Mouse (Mus musculus) frontal cortex, postnatal 25 days (tissue): ENCODE data around the gene Abcc12.

Source experiments
- DNase-seq, 2 experiments: peaks; one replicate each; pipeline ENCODE4 v3.0.0; 2022; ENCODE audit warnings: low spot score in 2 of 2

Gene Abcc12

DNA sequence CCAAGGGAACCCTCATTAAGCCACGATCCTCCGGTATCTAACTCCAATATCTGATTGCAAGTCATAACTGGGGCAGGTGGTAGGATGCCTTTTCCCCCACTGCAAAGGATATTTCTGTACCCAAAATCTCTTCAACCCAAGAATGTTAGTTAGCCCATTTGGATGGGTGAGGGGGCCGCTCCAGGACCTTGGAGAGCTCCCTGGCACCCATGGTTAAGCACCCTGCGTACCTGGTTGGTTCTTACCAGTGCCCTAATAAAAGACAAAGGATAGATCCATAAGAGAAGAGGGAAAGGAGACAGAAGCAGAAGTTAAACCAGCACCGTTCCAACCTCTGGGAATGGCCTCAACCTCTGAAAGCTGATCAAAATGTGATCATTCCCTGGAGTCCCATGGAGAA, 67.6 kb downstream of the Abcc12 start:
- DNase-seq: no peak

DNA sequence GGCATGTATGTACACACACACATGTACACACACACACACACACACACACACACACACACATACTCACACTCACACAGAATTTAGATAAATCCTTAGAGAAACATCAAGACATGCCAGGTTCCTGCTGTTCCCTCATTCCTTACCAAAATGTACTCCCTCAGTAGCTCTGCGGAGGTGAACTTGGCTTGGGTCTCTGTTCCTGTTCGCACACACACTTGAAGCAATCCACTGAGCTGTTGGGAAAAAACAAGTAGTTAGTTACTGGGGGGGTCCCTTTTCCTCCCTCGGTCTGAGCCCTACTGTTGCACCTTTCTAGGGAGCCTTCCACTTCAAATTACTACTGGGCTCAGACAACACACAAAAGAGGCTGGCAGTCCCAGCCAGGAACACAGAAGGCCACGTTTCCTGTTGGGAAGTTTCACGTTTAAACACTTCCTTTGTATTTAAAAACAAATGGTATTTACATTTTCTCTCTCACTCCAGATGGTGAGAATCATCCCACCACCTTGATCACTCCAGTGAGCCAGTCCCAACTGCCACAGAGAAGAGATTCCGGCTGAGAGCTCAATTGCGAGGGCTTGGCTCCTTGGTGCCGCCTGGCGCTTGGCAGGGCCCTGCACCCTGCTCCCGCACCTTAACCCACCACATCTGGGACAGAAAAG, 68.2 kb downstream of the Abcc12 start:
- no peak for DNase-seq

DNA sequence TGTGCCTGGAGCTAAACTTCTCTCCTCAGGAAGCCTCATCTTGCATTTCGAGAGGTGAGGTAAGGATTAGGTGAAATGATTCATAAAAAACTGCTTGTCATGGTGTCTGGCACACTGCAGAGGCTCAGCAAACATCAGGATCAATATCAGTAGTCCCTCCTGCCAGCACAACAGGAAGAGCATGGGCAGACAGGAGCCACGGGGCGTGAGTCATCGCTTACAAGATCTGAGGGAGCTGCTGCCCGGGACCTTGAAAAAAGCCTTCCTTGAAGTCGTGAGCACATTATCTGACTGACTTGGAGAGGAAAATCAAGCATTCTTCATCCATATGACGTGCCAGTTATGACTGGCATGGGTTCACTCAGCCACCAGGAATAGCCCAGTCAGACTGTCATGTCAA, 79.1 kb downstream of the Abcc12 start:
- no peak for DNase-seq

DNA sequence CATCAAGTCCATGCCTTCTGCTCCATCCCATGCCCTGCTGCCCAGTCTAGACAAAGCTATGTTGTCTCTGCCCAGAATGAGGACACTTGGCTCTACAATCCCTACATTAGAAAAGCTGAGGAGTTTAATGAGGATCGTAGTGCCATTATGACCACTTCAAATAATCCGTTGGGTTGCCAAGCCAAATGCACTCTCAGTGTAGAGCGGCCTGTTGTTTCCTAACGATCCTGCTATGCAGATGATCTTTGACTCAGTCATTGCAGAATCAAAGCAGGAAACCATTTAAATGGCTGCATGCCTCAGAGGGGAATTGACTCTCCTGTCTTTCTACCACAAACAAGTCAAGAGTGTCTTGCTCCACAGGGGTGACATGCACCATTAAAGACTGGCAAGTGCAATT, 85.4 kb downstream of the Abcc12 start:
- DNase-seq: no peak

DNA sequence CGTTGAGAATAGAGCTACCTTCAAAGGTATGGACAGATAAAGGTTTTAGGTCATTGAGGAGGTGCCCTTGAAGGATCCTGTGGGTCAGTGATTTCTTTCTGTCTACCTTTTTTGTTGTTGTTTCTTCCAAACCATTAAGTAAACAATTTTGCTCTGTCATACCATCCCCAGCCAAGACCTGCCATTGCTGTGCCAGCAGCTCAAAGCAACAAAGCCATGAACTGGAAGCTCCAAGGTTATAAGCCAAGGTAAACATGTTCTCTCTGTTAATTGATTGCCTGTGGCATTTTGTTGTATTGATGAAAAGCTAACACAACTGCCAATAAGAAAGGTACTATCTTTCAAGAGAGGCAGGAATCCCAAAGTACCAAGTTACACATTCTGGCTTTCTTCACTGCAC, 86.6 kb downstream of the Abcc12 start:
- no peak for DNase-seq

DNA sequence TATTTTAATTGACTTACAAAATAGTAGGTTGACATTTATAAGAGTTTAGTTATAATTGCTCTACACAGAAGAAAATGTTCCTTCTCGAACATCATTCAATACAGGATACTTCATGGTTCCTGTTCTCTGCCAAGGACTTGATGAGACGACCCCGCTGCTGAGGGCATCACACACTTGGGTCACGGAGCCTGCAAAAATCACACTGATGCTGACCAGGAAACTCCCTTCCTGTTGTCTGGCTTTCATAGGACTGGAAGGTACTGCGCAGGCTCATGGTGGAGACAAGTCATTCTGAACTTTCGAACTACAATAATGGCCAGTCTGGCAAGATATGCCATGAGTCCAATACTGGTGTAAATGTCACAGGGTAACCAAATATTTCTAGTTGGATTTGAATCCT, 95.1 kb downstream of the Abcc12 start:
- no peak for DNase-seq

DNA sequence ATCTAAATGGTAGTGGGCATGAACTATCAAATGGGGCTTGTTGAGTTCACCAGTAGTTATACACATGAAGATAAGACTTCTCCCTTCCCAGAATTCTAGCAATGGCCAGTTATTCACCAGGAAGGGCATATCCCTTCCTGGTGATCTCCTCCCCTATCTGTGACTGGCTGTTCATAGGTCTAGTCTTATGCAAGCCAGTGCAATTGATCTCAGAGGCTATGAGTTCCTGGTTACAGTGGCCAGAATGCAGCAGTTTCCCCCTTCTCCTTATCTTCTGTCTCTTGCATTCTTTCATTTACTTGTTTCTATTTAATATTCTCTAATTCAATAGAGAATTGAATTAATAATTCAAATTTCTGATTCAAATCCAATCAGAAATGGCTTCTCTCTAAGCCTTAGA, 96.2 kb downstream of the Abcc12 start:
- no peak for DNase-seq

DNA sequence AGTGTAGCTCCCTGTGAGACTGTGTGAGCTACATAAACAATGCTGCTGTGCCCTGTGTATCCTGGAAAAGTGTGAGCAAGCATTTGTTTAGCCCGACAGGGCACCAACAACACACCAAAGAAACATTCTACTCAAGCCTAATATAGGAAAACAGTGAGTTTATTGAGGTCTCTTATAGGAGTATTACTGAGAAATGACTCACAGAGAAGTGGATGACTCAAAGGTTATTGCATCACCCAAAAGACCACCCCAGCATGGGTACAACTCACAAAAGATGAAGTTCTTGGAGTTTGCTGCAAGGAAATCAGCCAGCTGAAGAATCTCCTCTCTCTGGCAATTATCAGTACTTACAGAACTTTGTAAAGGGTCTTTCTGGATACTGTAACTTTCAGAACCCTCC, 98.4 kb downstream of the Abcc12 start:
- no peak for DNase-seq

DNA sequence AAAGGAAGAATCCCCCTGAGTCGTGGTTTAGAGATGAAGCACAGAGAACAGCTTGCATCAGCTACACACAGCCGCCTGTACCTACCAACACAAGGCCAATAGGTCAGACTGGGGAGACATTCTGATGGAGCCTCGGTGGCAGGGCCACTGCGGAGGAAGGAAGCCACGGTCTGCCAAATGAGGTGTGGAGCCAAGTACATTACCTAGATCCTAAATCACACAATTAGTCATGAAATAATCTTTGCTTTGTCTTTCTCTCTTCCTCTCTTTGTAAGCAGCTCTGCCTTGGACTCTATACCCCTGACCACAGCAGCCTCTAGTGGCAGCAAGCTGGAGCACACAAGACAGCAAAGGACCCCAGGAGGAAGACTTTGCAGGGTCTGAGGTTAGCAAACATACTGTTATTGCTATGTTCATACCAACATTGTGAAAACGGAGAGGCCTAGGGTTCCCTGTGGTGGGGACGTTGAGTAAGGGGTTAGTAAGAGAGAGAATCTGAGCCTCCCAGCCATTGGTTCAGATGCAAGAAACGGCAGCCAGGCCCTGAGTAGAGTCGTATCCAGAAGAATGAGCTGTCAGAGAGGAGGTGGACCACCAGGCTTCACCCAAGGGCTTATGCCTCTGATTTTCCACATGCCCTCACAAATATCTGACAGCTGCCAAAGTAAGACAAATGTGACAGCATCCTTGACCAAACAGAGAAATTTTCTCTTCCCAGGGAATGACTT, 104.6 kb downstream of the Abcc12 start:
- peak; percentile 47 to 49 for DNase-seq

DNA sequence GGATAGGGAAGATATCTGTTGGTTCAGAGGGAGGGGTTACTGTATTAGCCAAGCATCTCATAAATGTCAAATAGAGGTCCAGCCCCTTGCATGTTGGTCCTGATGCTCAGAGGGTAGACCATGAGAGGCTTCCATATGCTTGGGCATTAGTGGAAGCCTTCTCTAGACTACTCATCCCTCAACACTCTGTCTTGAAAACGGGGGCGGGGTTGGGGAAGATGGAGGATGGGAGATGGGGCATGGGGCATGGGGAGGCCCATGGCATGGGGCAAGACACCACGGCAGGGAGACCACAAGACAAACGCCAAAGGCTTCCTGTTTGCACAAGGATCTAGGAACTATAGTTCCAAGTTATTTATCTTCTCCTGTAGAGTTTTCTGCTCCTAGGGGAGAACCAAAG, 106.0 kb downstream of the Abcc12 start:
- DNase-seq: no peak

DNA sequence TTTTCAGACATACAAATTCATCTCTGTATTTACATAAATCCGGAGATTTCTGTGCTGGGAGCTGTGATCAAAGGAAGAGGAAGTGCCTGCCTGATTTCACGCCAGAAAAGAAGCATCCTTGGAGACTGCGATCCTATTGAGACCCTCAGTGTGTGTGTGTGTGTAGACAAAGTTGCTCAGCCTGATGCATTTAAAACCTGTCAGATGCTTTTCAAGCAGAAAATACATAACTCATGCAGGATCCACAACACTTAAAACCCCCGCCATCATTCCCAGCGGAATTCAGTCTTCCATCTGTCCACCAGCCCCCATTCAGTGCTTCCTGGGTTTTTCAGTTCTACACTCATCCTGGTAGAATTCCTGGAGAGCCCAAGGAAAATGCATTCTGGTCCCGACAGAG, 107.4 kb downstream of the Abcc12 start:
- no peak for DNase-seq

DNA sequence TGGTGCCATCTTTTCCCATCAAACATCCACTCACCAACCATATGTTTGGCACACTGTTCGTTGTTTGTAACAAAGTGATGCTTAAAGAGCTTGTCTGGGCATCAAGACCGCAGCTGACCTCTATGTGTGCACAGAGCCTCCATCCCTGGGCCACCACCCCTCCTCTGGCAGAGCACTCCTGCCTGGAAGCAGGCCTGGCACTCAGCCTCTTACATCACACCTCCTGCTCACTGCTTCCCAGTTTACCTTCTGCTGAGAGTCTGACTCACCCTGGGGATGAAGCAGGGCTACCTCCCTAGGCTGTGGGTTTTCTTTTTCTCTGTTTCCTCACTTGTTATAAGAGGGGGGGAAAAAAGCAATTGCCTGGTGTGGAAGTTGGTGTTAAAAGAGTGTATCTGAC, 109.8 kb downstream of the Abcc12 start:
- peak in 1 of 2 experiments; percentile 33 for DNase-seq

DNA sequence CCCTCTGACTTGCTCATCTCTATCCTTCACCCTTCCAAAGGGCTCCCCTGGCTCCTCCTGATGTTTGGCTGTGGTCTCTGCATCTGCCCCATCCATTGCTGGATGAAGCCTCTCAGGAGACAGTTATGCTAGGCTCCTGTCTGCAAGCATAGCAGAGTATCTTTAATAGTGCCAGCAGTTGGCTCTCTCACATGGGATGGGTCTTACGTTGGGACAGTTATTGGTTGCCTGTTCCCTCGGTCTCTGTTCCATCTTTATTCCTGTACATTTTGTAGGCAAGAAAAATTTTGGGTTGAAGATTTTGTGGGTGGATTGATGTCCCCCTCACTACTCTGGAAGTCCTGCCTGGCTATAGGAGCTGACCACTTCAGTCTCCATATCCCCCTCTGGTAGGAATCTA, 117.3 kb downstream of the Abcc12 start:
- DNase-seq: no peak

DNA sequence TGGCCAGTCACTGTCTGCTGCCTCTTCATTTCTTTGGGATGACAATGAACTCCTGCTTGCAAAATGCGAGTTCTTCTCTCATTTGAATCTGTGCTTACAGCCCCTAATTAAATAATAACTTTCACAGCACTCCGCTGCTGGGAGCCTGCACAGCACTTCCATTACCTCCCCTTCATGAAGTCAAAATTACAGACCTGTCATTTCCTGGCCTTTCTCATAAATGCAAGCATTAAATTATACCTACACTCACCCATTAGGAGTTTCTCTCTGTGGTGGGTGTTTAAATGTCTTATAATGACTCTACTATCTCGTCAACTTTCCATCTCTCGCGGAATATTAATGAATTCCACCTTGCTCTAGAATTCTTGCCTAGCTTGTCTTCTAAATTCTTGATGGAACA, 120.1 kb downstream of the Abcc12 start:
- DNase-seq: no peak

DNA sequence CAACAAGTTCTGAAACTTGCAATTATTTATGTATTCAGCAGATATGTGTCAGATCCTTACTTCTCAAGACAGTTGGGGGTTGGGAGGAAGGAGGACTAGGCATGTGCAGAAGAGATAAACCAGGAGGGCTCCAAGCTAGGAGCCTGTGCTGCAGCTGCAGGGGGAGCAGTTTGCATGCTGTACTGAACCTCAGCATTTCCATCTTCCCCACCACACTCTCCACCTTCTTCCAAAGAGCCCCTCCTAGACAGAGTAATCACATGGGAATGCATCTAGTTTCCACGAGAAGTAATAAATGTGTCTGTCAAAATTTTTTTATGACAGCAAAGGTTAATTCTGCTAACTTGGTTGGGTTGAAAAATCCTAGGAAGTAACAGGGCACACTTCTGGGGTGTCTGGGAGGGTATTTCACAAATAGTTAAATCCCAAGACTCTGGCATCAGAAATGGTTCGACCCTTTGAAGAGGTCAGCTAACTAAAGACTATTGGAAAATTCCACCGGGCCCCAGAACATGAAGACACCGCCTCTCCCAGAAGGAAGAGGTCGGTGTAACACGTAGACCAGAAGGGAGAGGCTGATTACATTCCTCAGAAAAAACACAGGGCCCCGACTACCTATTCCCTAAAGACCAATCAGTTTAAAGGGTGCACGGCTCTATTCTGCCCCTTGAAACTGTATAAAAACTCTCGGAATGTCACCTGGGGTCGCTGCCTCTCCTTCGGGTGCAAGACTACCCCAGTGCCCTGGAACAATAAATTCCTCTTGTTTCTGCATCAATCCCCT, 126.6 kb downstream of the Abcc12 start:
- no peak for DNase-seq

DNA sequence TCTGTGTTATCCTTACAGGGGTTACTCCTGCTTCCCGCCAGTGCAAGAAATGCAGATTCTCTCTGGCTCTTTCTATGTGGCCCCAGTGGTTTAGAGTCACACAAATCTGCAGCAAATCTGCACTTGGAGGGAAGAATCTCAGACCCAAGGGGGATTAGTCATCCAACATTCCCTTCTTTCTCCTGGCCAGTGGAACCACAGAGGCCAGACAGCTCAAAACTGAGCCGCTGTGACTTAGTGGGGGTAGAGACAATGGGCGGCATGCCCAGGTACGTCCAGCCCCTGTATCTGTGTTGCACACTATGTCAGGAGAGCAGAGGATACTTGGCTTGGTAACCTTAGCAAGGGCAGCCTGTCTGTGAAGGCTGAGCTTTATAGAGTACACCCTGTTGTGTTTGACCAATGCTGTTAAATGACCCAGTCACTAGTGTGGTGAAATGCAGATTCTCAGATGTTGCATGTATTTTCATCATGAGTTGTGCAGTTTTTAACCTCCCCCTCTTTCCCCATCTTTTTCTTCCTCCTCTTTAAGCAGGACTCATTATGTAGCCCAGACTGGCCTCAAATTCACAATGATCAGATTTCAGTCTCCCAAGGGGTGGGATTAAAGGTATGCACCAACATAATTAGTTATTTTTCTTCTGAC, 130.5 kb downstream of the Abcc12 start:
- no peak for DNase-seq

DNA sequence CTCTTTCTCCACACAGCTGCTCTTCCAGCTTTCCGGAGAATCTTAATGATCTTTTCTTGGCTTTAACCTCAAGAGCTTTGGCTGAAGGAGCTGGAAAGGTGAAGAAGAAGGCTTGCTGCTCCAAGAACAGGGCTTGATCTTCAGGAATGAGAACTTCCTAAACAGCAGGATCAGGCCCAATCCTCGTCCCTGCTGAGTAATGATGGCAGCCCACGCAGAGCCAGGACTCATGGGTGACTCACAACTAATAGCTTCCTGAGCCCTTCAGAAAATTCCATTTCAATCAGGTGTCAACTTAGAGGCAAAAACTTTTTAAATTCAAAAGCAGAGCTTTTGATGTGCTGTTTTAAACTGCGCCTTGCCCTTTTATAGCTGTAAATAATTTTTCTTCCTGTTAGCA, 135.0 kb downstream of the Abcc12 start:
- no peak for DNase-seq

DNA sequence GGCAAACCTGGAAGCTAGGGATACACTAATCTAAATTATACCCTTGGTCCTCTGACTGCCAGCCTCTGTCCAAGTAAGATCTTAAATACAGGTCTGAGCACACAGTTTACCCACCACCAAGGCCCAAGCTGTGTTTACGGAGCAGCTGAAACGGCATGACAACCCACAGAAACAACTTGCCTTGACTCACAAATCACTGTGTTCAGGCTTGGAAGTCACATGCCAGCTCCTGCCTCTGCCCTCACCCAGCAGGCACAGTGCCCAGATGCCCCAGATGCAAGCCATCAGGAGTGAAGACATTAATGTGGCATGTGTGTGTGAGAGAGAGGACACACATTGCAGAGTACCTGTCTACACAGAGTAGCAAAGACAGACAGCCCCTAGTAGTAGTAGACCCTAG, 136.7 kb downstream of the Abcc12 start:
- DNase-seq: no peak

DNA sequence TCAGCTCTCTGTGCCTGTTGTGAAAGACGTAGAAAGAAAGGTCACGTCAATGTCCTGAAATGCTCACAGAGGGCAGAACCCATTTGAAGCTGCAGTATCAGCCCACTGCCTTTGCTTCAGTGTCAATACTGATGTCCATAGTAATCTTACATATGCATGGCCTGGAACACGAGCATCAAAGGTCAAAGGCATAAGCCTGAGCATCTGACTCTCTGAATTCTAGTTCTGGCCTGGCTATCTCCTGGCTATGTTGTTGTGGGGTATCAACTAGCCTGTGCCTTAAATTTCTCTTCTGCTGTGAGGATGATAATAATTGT, 141.5 kb downstream of the Abcc12 start:
- no peak for DNase-seq

DNA sequence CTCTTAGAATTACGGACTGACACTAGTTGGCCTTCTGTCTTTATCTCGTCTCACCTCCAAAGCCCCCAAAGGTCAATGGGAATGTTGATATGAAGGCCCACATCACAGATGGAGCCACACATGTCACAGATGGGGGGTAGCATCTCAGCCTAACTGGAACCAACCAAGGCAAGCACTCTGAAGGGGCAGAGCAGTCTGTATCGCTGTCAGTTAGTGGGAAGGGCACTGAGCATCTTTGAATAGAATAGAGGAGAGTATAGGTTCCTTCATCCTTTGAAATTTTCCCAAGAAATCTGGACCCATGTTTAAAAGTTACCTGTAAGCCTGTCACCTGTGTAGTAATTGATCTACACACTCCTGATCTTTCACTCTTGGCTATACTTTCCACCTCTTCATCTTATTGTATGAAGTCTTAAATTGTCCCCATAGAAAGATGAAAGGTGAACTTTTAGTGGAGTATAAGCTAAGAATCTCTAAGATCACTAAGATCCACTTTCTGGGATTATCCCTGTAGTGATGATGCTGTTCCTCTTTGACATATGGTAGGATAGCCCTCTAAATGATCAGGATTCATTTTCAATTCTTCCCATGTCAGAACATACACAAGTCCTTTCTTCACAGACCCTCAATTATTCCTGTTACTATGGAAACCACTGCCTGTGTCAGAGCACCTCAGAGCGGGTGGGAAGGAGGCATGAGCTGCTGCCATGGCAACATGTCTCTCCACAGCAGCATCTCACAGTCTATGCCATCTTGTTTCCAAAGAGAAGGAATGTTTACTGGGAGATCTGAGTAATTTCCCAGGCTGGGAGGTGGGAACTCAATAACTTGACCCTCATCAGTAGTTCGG, 142.1 kb downstream of the Abcc12 start:
- DNase-seq: peak; percentile 20 to 21

DNA sequence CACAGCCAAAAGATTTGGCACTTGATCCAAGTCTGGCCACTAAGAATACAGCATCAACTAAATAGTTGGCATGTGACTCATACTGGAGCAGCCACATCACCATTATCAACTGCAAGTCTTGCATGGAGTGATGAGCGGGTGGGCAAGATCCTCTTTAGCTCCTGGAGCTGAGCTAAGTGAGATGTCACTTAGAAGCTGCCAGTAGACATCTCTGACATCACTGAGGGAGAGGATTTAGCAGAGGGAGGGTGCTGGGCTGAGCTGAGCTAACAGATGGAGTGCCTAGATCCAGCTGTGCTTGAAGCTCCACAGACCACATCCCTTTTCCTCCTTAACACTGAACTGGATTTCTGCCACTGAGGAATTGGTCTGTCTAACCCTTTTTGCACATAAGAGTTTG, 143.1 kb downstream of the Abcc12 start:
- no peak for DNase-seq
